Mouse (Mus musculus) naive thymus-derived CD4-positive, alpha-beta T cell, adult 2 months (primary cell): Measurements from ENCODE around the gene Vmn1r111.
"Not testable (repeated sequence)": the region's sequence is repeated elsewhere in the genome, so short reads cannot be mapped to it uniquely, and the experiment has no call there.

Source experiments
- DNase-seq: peaks from one replicate; pipeline ENCODE4 v3.0.0-alpha.2; 2011; ENCODE audit warnings: low read depth

Vmn1r111 gene

GRCm38 (mm10) chr7:20703116-20703515 lies at the start of gene Vmn1r111:
Vmn1r111 (minus strand) TSS chr7:20703216.
- not testable (repeated sequence) for DNase-seq

- not testable (repeated sequence) for DNase-seq
Measured at GRCm38 (mm10) chr7:20730524-20730923, 27.5 kb upstream of the Vmn1r111 start, which contains the start of gene Gm10668. Gm10668 (minus strand) TSS chr7:20730624.

GRCm38 (mm10) chr7:20668618-20669017 lies 34.4 kb downstream of the Vmn1r111 start, which contains the start of gene Vmn1r107:
Vmn1r107 (plus strand) TSS chr7:20668918.
- DNase-seq = not testable (repeated sequence)
